Mouse (Mus musculus) adrenal gland, postnatal 4 days (tissue): ENCODE data around the gene Sergef. TPM values are rescaled to one million over a fixed set of nuclear protein-coding genes. Genes with fewer than 3 reads are reported as not detected.

Experiments
- total RNA-seq, 2 experiments: library from RNA; stranded (reverse); gene quantifications; 2 replicates each; pipeline ENCODE4 v1.2.3; 2021

The Sergef gene
- total RNA-seq, 2 experiments from 2014 or later = 19.0 to 26.5 TPM

Other genes starting within 250 kb of the Sergef start
- 1 to 10 TPM; 1.0 to 3.0 TPM for gene Kcnc1, start 243.3 kb downstream of the Sergef start, total RNA-seq
- under 1 TPM; 0.37 to 0.73 TPM for gene Tph1, start 32.7 kb upstream of the Sergef start, total RNA-seq
- gene Saal1, start 70.9 kb upstream of the Sergef start, total RNA-seq = 10 to 100 TPM; 14.4 to 16.4 TPM
- 1 to 10 TPM; 1.1 to 1.2 TPM for gene Saa3, start 75.9 kb upstream of the Sergef start, total RNA-seq
- 1 to 10 TPM in 1 of 2 experiments, not detected in 1; 1.7 TPM for gene Saa4, start 92.8 kb upstream of the Sergef start, total RNA-seq
- gene Saa1, start 103.2 kb upstream of the Sergef start, total RNA-seq = not detected
- not detected for gene Saa2, start 112.0 kb upstream of the Sergef start, total RNA-seq
- gene Hps5, start 156.3 kb upstream of the Sergef start, total RNA-seq = 10 to 100 TPM; 25.0 to 31.2 TPM
- gene Gtf2h1, start 156.3 kb upstream of the Sergef start, total RNA-seq = 10 to 100 TPM; 39.5 to 47.1 TPM
- gene Ldha, start 201.7 kb upstream of the Sergef start, total RNA-seq = 100 to 1,000 TPM; 280 to 348 TPM
- gene Ldhc, start 221.4 kb upstream of the Sergef start, total RNA-seq = not detected